Mouse (Mus musculus): Measurements from ENCODE around the gene Rgs3. TPM values are rescaled to one million over a fixed set of nuclear protein-coding genes. Genes with fewer than 3 reads are reported as not detected.

Gene Rgs3
- polyA plus RNA-seq, 1 experiment = 45.8 TPM

- no peak overlapping the region for H3K4me3 ChIP-seq (ENCODE audit: low read depth, low read length)
- no peak overlapping the region for H3K27ac ChIP-seq (ENCODE audit: insufficient read depth, low read depth, low read length)
- H3K4me1 ChIP-seq (ENCODE audit: control insufficient read depth, insufficient read depth, insufficient read length, low read length) = peaks cover 19% of the 10 kb centered on the region
- H3K27me3 ChIP-seq (ENCODE audit: control insufficient read depth, insufficient read depth, low read length) = no peaks in the 10 kb centered on the region
- no peaks in the 10 kb centered on the region for H3K36me3 ChIP-seq (ENCODE audit: control insufficient read depth, insufficient read depth, low read length)
- no peak for TF ChIP-seq CTCF (IDR thresholded peaks at IDR 0.05; ENCODE audit: extremely low read depth, insufficient read length, insufficient replicate concordance, low read depth, low read length)
- no peak for TF ChIP-seq POLR2A (IDR thresholded peaks at IDR 0.05; ENCODE audit: low read depth, low read length)
- WGBS = 91% methylated on average over 4 of the region's 4 CpGs
Measured at GRCm38 (mm10) chr4:62739591-62739990, 179.9 kb downstream of the Rgs3 start.

DNA sequence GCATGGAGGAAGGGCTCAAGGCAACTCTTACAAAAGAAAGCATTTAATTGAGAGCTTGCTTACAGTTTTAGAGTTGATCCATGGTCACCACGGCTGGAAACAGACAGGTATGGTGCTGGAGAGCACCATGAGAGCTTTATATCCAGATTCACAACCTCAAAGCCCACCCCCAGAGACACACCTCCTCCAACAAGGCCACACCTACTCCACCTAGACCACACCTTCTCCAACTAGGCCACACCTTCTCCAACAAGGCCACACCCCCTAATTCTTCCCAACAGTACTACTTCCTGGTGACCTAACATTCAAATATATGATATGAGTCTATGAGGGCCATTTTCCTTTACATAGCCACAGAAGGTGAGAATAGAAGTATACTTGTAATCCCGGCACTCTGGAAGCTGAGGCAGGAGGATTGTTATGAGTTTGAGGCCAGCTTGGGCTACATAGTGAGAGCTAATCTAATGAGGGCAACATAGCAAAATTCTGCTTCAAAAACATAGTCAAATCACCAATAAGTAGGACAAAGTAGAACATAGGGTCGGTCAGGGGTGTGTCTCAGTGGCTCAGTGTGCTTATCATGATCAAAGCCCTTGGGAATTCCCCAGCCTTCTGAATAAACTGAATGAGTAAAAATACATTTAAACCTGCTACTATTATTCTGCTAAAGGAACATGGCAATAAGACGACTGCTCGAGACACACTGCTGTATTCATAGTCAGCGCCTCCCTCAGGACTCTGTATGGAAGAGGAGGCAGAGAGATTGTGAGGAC, 180.8 kb downstream of the Rgs3 start:
- TF ChIP-seq POLR2A (IDR thresholded peaks at IDR 0.05; ENCODE audit: low read depth, low read length) = no peak
- TF ChIP-seq CTCF (IDR thresholded peaks at IDR 0.05; ENCODE audit: extremely low read depth, insufficient read length, insufficient replicate concordance, low read depth, low read length) = no peak
- H3K4me3 ChIP-seq (ENCODE audit: low read depth, low read length) = no peak overlapping the region
- no peaks in the 10 kb centered on the region for H3K36me3 ChIP-seq (ENCODE audit: control insufficient read depth, insufficient read depth, low read length)
- H3K27me3 ChIP-seq (ENCODE audit: control insufficient read depth, insufficient read depth, low read length) = no peaks in the 10 kb centered on the region
- 52% methylated on average over 6 of the region's 6 CpGs for WGBS
- peaks cover 16% of the 10 kb centered on the region for H3K4me1 ChIP-seq (ENCODE audit: control insufficient read depth, insufficient read depth, insufficient read length, low read length)
- H3K27ac ChIP-seq (ENCODE audit: insufficient read depth, low read depth, low read length) = no peak overlapping the region

GRCm38 (mm10) chr4:62741055-62741453, 181.4 kb downstream of the Rgs3 start:
- H3K4me1 ChIP-seq (ENCODE audit: control insufficient read depth, insufficient read depth, insufficient read length, low read length) = peaks cover 10% of the 10 kb centered on the region
- H3K4me3 ChIP-seq (ENCODE audit: low read depth, low read length) = no peak overlapping the region
- H3K27ac ChIP-seq (ENCODE audit: insufficient read depth, low read depth, low read length) = no peak overlapping the region
- no peaks in the 10 kb centered on the region for H3K36me3 ChIP-seq (ENCODE audit: control insufficient read depth, insufficient read depth, low read length)
- H3K27me3 ChIP-seq (ENCODE audit: control insufficient read depth, insufficient read depth, low read length) = no peaks in the 10 kb centered on the region
- TF ChIP-seq POLR2A (IDR thresholded peaks at IDR 0.05; ENCODE audit: low read depth, low read length) (no peak), CTCF (IDR thresholded peaks at IDR 0.05; ENCODE audit: extremely low read depth, insufficient read length, insufficient replicate concordance, low read depth, low read length) (no peak)
- 83% methylated on average over 5 of the region's 5 CpGs for WGBS

DNA sequence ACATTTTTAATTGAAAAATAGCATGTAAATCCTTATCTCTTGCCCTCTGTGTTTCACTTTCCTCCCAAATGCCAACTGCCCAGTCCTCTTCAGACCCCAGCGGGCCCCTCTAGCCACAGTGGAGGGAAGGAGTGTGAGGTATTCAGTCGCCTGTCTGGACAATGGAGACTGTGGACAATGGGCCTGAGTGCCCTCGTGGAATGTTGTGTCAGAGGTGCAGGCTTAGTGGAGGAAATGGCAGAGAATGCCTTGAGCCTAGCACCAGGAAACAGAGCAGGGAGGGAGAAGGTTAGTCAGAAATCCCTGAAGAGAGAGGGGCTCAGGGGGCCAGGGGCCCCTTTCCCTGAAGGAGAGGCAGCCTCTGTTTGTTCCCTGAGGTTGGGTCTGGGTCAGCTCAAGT, 182.0 kb downstream of the Rgs3 start:
- H3K36me3 ChIP-seq (ENCODE audit: control insufficient read depth, insufficient read depth, low read length) = no peaks in the 10 kb centered on the region
- peaks cover 9% of the 10 kb centered on the region for H3K4me1 ChIP-seq (ENCODE audit: control insufficient read depth, insufficient read depth, insufficient read length, low read length)
- no peaks in the 10 kb centered on the region for H3K27me3 ChIP-seq (ENCODE audit: control insufficient read depth, insufficient read depth, low read length)
- WGBS = 68% methylated on average over 3 of the region's 3 CpGs
- no peak overlapping the region for H3K4me3 ChIP-seq (ENCODE audit: low read depth, low read length)
- TF ChIP-seq POLR2A (IDR thresholded peaks at IDR 0.05; ENCODE audit: low read depth, low read length) (no peak), CTCF (IDR thresholded peaks at IDR 0.05; ENCODE audit: extremely low read depth, insufficient read length, insufficient replicate concordance, low read depth, low read length) (no peak)
- no peak overlapping the region for H3K27ac ChIP-seq (ENCODE audit: insufficient read depth, low read depth, low read length)

DNA sequence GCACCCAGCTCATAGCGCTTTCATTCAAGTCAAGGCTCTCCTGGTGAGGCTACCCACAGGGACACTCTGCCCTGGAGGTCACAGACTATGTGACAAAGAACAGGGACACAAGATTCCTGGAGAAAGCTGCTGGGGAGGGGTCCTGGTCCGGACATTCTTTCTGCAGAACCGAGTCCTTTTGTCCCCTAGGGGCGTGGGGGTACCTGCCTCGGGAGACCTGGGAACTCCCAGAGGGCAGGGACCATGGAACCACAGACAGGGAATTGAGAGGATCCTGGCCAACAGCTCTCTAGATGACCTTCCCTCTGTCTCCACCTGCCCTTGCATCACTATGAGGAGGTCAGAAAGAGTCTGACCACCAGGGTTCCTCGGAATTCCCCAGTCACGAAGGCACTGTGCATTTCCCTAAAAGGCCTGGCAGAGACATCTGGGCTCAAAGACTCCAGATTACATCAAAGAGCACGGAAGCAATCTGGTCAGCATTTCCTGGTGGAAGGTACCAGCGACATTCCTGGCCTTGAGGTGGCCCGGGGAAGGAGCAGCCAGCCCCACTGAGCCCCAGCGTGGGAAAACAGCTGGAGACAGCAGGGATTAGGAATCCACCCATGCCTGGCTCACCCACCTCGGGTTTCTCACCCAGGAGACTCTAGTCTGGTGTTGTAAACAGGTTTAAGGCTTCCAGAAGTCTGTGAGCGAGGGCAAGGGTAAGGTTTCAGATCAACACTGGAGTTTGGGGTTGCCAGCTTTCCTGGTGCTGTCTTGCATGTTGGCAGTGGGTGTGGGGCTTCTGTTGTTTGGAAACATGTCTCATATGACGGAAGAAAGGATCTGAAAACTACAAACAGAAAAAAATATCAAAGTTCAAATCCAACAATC, 183.5 kb downstream of the Rgs3 start:
- Histone ChIP-seq H3K4me3 (ENCODE audit: low read depth, low read length) (no peak overlapping the region), H3K27me3 (ENCODE audit: control insufficient read depth, insufficient read depth, low read length) (no peaks in the 10 kb centered on the region), H3K27ac (ENCODE audit: insufficient read depth, low read depth, low read length) (no peak overlapping the region), H3K36me3 (ENCODE audit: control insufficient read depth, insufficient read depth, low read length) (no peaks in the 10 kb centered on the region), H3K4me1 (ENCODE audit: control insufficient read depth, insufficient read depth, insufficient read length, low read length) (peaks cover 8% of the 10 kb centered on the region)
- WGBS = 33% methylated on average over 14 of the region's 14 CpGs
- no peak for TF ChIP-seq POLR2A (IDR thresholded peaks at IDR 0.05; ENCODE audit: low read depth, low read length)
- no peak for TF ChIP-seq CTCF (IDR thresholded peaks at IDR 0.05; ENCODE audit: extremely low read depth, insufficient read length, insufficient replicate concordance, low read depth, low read length)

DNA sequence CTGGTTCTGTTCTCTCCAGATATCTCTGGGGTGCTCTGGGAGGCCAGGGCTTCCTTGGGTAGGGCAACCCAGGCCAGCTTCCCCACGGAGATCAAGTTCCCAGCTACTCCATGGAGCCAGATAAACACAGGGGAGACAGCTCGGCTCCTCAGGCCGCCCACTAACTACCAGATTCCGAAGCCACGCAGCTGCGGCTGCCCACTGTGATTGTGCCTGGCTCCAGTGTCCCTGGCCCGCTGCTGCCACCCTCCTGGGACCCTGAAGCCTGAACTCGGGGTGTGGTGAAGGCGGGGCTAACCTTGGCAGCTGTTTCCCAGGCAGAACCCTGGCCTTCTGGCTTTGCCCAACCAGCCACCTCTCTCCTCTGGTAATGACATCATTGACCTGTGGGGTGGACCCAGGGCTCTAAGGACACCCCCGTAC, 184.9 kb downstream of the Rgs3 start:
- TF ChIP-seq CTCF (IDR thresholded peaks at IDR 0.05; ENCODE audit: extremely low read depth, insufficient read length, insufficient replicate concordance, low read depth, low read length) = no peak
- no peak for TF ChIP-seq POLR2A (IDR thresholded peaks at IDR 0.05; ENCODE audit: low read depth, low read length)
- WGBS = 45% methylated on average over 10 of the region's 10 CpGs
- Histone ChIP-seq H3K27me3 (ENCODE audit: control insufficient read depth, insufficient read depth, low read length) (no peaks in the 10 kb centered on the region), H3K36me3 (ENCODE audit: control insufficient read depth, insufficient read depth, low read length) (no peaks in the 10 kb centered on the region), H3K4me3 (ENCODE audit: low read depth, low read length) (no peak overlapping the region), H3K27ac (ENCODE audit: insufficient read depth, low read depth, low read length) (no peak overlapping the region), H3K4me1 (ENCODE audit: control insufficient read depth, insufficient read depth, insufficient read length, low read length) (peaks cover 4% of the 10 kb centered on the region)

Data from small intestine, adult 2 months (tissue).